Comparison of ENCODE assay signal across 20 mouse cellular contexts in genomic region chr17:86797031-86797430, GRCm38 (mm10). TPM values are rescaled to one million over a fixed set of nuclear protein-coding genes. Genes with fewer than 3 reads are reported as not detected.
"Had no signal": no experiment of that assay in that cellular context is flagged by ENCODE, and none has a peak within 500 bp of the region (broad histone marks: within the 10 kb centered on the region; RNA-seq: fewer than 3 reads in every experiment).

No protein-coding gene starts in this region.

- H3K9ac ChIP-seq: midbrain, embryonic 12.5 days; neural tube, embryonic 13.5 days; neural tube, embryonic 15.5 days had no signal

- ATAC-seq: lung, postnatal 0 days; midbrain, embryonic 16.5 days had no signal

- H3K9me3 ChIP-seq: midbrain, embryonic 10.5 days; midbrain, embryonic 12.5 days; neural tube, embryonic 13.5 days; neural tube, embryonic 15.5 days had no signal

- H3K27ac ChIP-seq: midbrain, embryonic 10.5 days; midbrain, embryonic 12.5 days; neural tube, embryonic 13.5 days; neural tube, embryonic 15.5 days had no signal

- DNase-seq: lung, adult 2 months; lung, postnatal 14 days; lung, postnatal 36 days; midbrain, embryonic 14.5 days; retina, postnatal 1 day; right cerebral cortex, adult 18-20 months; right cerebral cortex, postnatal 25 days; right cerebral cortex, postnatal 4 days; spleen, adult 18-20 months; thymus, adult 18-20 months; thymus, postnatal 14 days; thymus, postnatal 36 days had no signal

- H3K36me3 ChIP-seq: midbrain, embryonic 10.5 days; midbrain, embryonic 12.5 days; neural tube, embryonic 13.5 days; neural tube, embryonic 15.5 days had no signal

- H3K4me1 ChIP-seq: midbrain, embryonic 10.5 days; midbrain, embryonic 12.5 days had no signal

- H3K4me2 ChIP-seq: midbrain, embryonic 12.5 days; neural tube, embryonic 13.5 days; neural tube, embryonic 15.5 days had no signal

- H3K4me3 ChIP-seq: midbrain, embryonic 10.5 days; midbrain, embryonic 12.5 days; myocyte; neural tube, embryonic 13.5 days; neural tube, embryonic 15.5 days had no signal

- H3K27me3 ChIP-seq: neural tube, embryonic 13.5 days; neural tube, embryonic 15.5 days had no signal

RNA-seq across cellular contexts. Expression of gene Epas1, which starts 43.5 kb away (rescaled TPM):
- total RNA-seq: megakaryocyte-erythroid progenitor cell, adult 5-6 weeks had no signal
